Mouse (Mus musculus) C2C12 (cell line): ENCODE measurements around the gene Olfr1062. TPM values are rescaled to one million over a fixed set of nuclear protein-coding genes. Genes with fewer than 3 reads are reported as not detected.
"Not testable (repeated sequence)": the region's sequence is repeated elsewhere in the genome, so short reads cannot be mapped to it uniquely, and the experiment has no call there.

ENCODE experiments used
- H3K27me3 ChIP-seq: one replicate; pipeline ENCODE4 v1.6.1; 2011; ENCODE audit not compliant: control insufficient read depth, insufficient read depth, insufficient read length
- H3K36me3 ChIP-seq: one replicate; pipeline ENCODE4 v1.6.1; 2011; ENCODE audit not compliant: control insufficient read depth, insufficient read depth
- H3K4me3 ChIP-seq: one replicate; pipeline ENCODE4 v1.5.1; 2011; ENCODE audit warnings: mild to moderate bottlenecking, control low read depth; ENCODE audit not compliant: poor library complexity, insufficient read depth, severe bottlenecking
- H3K79me2 ChIP-seq: one replicate; pipeline ENCODE4 v1.6.1; 2011; ENCODE audit not compliant: control insufficient read depth, insufficient read depth
- H3K79me3 ChIP-seq: one replicate; pipeline ENCODE4 v1.6.1; 2011; ENCODE audit warnings: low read depth, control low read depth
- H3ac ChIP-seq: one replicate; pipeline ENCODE3; 2011; ENCODE audit warnings: low read depth; ENCODE audit not compliant: control insufficient read depth, insufficient read length
- CEBPB ChIP-seq: IDR thresholded peaks from one replicate; pipeline ENCODE4 v1.6.1; 2011; ENCODE audit warnings: low read depth, mild to moderate bottlenecking, control low read depth, moderate library complexity
- CTCF ChIP-seq: IDR thresholded peaks from one replicate; pipeline ENCODE4 v1.5.1; 2011; ENCODE audit not compliant: control insufficient read depth, insufficient read depth, insufficient read length
- FOSL1 ChIP-seq: IDR thresholded peaks from one replicate; pipeline ENCODE4 v1.8.0; 2011; ENCODE audit warnings: mild to moderate bottlenecking, low read length; ENCODE audit not compliant: poor library complexity, insufficient read depth, severe bottlenecking
- MAX ChIP-seq: IDR thresholded peaks from one replicate; pipeline ENCODE4 v1.6.1; 2011; ENCODE audit warnings: mild to moderate bottlenecking, control low read depth
- MYOD1 ChIP-seq: IDR thresholded peaks from one replicate; pipeline ENCODE4 v1.6.1; 2011; ENCODE audit warnings: low read depth; ENCODE audit not compliant: control insufficient read depth, insufficient read length
- MYOG ChIP-seq: IDR thresholded peaks from one replicate; pipeline ENCODE4 v1.6.1; 2011; ENCODE audit not compliant: control insufficient read depth, insufficient read length; ENCODE audit errors: extremely low read depth
- USF1 ChIP-seq: IDR thresholded peaks from one replicate; pipeline ENCODE4 v1.6.1; 2011; ENCODE audit warnings: low read depth, mild to moderate bottlenecking, control low read depth, moderate library complexity
- long read RNA-seq, 2 experiments: library from polyadenylated mRNA; unstranded; transcript quantifications; one replicate each; pipeline ENCODE4 v2.0.0; 2019 to 2020
- polyA plus RNA-seq: library from polyadenylated mRNA; unstranded; fragments of >200 nt; fragmentation: generic; extraction: Trizol; gene quantifications from one replicate; pipeline ENCODE4 v1.2.1, GENCODE M21; 2012; ENCODE audit warnings: missing spikeins

The Olfr1062 gene
- polyA plus RNA-seq = not detected
- long read RNA-seq, experiment 1 = 0 reads
- long read RNA-seq, experiment 2 = 0 reads

DNA sequence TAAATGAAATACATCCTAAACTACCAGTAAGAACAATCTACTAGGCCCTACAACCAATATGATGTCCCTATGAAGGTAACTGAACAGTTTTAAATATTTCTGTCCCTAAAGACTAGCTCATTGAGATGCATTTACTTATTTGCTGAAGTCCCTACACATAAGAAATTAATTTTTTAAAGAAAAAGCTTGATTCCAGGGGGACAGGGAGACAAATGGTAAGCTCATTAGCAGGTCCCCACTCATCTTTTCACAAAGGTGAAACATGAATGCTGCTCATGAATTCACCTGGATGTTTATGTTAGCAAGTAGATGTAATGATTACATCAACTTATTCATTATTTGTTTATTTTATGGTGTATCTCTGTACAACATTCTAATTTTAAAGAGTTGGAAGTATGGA, at the start of gene Olfr1062:
Olfr1062 (minus strand) TSS at position 101 of the 400 bp plus-strand sequence.
- H3K36me3 ChIP-seq, H3K4me3 ChIP-seq, H3ac ChIP-seq, H3K79me2 ChIP-seq, H3K79me3 ChIP-seq, H3K27me3 ChIP-seq: not testable (repeated sequence)

DNA sequence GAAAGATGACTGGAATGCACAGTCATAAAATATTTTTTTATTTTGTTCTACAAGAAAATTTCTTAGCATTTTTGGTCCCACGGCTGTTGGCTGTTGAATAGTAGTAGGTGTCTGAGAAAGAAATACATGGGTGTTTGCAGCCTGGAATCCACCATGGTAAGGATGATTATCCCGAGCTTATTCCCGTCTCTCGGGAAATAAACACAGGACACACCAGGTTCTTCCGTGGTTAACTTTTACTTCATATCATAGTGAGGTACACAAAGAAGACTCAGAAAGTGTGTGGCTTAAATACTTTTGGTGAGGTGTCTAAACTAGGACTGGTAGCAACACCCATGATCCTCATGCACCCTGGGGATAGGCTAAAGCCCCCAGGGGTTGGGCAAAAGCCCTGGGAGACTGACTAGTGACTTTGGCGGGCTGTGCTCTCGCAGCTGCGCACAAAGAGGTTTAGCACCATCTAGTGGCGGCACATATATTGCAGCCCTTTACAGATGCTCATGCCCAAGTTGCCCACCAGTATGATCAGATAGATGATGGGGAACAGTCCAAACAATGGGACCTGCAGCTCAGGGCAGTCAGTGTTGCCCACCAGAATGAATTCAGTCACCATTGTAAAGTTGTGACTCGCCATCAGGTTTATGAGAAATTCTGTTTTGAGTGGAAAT, 38.0 kb upstream of the Olfr1062 start:
- TF ChIP-seq FOSL1 = no peak
- H3K79me2 ChIP-seq = no peaks in the 10 kb centered on the region
- H3K4me3 ChIP-seq = no peak overlapping the region
- no peaks in the 10 kb centered on the region for H3K36me3 ChIP-seq
- no peaks in the 10 kb centered on the region for H3K79me3 ChIP-seq
- H3K27me3 ChIP-seq = no peaks in the 10 kb centered on the region
- no peak overlapping the region for H3ac ChIP-seq

DNA sequence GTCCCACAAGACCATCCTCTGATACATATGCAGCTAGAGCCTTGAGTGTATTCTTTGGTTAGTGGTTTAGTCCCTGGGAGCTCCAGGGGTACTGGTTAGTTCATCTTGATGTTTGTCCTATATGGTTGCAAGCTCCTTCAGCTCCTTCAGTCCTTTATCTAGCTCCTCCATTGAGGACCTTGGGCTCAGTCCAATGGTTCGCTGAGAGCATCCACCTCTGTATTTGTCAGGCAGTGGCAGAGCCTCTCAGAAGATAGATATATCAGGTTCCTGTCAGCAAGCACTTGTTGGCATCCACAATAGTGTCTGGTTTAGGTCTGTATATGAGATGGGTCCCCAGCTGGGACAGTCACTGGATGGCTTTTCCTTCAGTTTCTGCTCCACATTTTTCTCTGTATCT, 33.9 kb upstream of the Olfr1062 start:
- Histone ChIP-seq H3K27me3 (no peaks in the 10 kb centered on the region), H3K4me3 (no peak overlapping the region), H3K79me3 (no peaks in the 10 kb centered on the region), H3K36me3 (no peaks in the 10 kb centered on the region), H3K79me2 (no peaks in the 10 kb centered on the region), H3ac (no peak overlapping the region)
- TF ChIP-seq MYOD1 (no peak), FOSL1 (no peak), MYOG (no peak), CEBPB (no peak), CTCF (no peak), USF1 (no peak), MAX (no peak)

DNA sequence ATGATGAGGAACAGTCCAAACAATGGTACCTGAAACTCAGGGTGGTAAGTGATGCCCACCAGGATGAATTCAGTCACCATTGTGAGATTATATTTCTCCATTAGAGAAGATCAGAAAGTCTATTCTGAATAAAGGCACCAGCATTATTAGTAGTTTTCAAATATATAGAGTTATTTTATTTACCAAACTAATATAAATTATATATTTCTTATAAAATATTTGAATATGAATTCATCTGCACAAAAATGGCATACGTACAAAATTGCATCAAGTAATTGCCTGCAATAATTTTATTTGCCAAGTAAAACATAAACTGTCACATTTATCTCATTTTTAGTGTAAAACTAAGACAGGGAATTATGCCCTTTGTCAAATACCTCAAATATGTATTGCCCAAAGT, 29.6 kb upstream of the Olfr1062 start, which contains the start of gene Olfr1066:
Olfr1066 (minus strand) TSS at position 101 of the 400 bp plus-strand sequence.
- Histone ChIP-seq H3K79me2 (no peaks in the 10 kb centered on the region), H3ac (no peak within 1 kb of the TSS), H3K4me3 (no peak within 1 kb of the TSS), H3K79me3 (no peaks in the 10 kb centered on the region), H3K27me3 (no peaks in the 10 kb centered on the region), H3K36me3 (no peaks in the 10 kb centered on the region)
- TF ChIP-seq USF1 (no peak), MAX (no peak), MYOG (no peak), CTCF (no peak)

DNA sequence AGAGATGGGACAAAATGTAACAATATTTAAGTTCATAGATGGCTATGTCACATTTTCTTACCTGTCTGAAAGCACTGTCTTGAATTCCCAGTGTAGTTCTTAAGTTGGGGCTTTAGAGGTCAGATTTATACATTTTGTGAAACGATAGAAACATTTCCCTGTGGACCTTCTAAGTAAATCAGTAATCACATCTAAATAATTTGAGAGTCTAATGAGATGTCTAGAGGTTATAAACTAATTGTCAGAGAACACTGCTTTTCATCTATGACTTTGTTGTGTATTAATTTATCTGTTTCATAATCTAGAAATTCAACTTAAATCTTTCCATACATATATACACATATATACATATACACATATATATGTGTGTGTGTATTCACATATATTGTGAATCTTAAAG, 23.9 kb upstream of the Olfr1062 start, which contains the start of gene Olfr1065:
Olfr1065 (minus strand) TSS at position 101 of the 400 bp plus-strand sequence.
- not testable (repeated sequence) for H3ac ChIP-seq, H3K4me3 ChIP-seq, H3K36me3 ChIP-seq, H3K79me3 ChIP-seq, H3K79me2 ChIP-seq, H3K27me3 ChIP-seq

DNA sequence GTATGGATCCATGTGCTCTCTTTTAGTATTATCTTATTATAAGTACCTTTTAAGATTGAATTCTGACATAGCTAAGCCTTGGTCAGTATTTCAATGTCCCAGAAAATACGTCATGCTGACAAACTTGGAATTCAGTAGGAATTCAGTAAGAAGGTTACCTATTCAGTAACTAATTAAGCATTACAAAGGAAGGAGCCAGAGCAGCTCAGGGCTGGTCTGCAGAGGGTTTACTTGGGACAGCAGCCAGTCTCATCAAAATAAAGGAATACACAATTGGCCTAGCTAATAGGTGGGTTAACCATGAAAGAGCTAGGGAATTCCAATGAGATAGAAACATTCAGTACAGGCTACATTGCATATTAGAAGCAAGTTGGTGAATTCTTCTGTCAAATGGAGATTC, 15.6 kb upstream of the Olfr1062 start:
- H3ac ChIP-seq, H3K79me2 ChIP-seq, H3K4me3 ChIP-seq, H3K27me3 ChIP-seq, H3K36me3 ChIP-seq, H3K79me3 ChIP-seq: not testable (repeated sequence)

DNA sequence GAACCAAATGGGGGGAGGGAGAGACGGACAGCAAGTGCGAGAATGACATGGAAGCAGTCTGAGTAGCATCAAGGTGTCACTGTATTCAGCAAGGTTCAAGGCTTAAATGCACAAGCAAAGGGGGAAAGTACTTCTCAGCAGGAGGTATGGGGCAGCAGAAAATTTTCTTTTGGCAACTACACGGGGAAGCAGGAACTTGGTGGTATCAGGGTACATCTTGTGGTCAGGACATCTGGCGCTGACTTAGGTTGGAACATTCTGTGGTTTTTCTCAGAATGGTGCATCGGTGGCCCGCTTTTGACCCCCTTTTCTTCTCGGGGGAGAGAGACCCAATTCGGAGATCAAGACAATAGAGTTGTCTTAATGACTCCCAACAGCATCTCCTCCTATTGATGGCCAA, 2.0 kb upstream of the Olfr1062 start:
- H3K4me3 ChIP-seq, H3K79me3 ChIP-seq, H3ac ChIP-seq, H3K79me2 ChIP-seq, H3K36me3 ChIP-seq, H3K27me3 ChIP-seq: not testable (repeated sequence)
